Mouse (Mus musculus) cerebral cortex, adult 2 months (tissue): ENCODE data around the gene Stxbp3.

ENCODE experiments used
- WGBS: fragments of 180-500 bp; shearing (Covaris S2); methylation state at CpG from one replicate; pipeline ENCODE4 v1.1.7; 2018; 5-methylcytosine and 5-hydroxymethylcytosine counted together

The Stxbp3 gene

DNA sequence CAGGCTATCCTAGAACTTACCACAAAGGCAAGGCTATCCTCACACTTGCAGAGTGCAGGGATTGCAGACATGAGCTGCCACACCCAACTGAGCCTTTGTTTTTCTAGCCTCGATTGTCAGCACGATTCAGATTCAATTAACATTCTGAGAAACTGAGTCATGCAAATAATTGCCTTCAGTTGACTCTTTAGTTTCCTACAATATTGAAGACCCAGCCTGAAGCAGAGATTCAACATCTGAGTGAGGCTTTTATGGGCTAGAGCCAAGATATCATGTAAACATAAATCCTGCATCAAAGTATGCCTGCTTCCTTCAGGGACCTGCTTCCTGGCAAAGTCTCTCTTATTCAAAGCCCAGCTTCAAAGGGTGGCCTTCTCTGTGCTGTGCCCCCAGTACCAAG, 76.6 kb downstream of the Stxbp3 start:
- WGBS, result 57% methylated on average over 2 of the region's 2 CpGs

- WGBS, result 52% methylated on average over 7 of the region's 7 CpGs
These were observed 77.7 kb downstream of the Stxbp3 start for GRCm38 (mm10) chr3:108762597-108763111.

DNA sequence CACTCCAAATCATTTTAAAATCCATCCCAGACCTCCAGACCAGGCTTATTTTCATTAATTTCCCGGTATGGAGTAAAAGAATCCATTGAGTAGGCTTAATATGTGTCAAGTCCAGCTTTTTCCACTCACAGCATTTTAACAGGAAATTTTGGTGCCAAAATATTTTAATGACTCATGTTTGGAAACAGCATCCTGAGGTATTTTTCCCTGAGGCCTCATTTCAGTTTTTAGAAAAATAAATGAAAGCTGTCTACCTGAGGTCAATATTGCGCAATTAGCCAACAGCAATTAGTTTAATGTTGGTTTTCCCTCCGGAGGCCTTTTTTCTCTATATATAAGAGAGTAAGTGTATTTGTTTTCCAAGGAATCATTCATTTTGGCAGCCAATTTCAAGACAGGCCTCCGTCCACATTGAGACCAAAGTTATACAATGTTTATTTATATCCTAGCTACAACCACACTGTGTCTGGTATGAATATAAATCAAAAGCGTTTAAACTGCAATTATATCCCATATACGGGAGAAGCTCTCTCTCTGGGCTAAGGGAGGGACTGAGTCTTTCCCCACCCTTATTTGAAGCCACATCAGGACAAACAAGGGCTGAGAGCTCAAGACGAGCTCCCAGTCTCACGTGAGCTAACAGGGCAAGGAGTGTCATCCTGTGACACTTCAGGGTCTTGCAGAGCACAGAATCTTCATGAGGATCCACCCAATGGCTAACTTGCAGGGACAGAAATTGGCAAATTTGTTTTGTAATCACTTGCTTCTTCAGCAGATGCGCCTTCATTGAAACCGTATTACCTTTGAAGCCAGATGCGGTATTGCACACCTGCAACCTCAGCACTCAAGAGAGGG, 80.5 kb downstream of the Stxbp3 start:
- WGBS, result 59% methylated on average over 11 of the region's 11 CpGs

DNA sequence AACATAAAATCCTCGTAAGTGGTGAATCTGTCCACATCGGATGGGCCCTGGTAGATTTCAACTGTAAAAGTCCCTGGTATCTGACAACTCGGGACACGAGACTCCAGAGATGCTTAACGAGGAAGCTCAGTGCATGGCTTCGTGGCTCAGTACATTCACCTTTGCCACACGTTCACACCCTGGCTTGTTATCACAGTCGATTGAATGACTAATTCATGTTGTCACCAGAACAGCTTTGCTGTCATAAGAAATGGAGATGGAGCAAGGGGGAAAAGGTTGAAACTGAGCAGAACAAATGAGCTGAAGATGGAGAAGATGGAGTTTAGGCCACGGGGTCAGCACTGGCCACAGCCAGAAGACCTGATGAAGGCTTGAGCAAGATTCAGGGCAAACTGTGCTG, 82.8 kb downstream of the Stxbp3 start:
- 78% methylated on average over 9 of the region's 9 CpGs for WGBS

DNA sequence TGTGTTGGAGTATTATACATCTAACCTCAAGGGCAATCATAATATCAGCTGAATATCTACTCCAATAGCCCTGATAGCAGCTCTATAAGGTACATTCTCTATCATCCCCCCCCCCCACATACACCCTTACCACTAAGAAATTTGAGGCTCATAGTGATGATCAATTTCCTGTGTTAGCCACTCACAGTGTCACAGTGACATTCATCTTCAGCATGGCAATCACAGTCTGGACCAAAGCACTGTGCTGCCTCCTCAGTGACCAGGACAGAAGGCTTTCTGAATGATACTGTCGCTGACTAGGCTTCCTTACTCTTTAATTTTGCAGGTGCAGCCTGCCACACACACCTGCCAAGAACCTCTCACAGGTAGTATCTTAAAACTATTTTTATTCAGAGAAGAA, 84.2 kb downstream of the Stxbp3 start:
- 94% methylated on average over 1 of the region's 1 CpGs for WGBS

DNA sequence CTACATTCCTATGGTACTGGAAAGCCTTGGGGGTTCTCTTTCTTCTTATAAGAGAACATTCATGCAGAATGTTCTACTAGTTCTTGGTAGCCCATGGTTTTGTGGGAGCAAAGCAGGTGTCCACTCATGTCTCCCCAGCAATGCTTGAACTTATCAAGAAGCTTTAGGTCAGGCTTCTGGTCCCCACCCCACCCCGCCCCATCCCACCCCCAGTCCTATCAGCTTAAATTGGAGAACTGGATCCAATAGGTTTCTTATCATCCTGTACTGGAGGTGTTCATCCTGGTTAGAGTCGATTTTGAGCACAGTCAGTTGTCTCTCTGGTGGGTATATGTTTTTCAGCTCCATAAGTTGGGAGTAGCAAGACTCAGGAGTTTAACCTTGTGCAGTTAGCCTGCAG, 84.8 kb downstream of the Stxbp3 start:
- 83% methylated on average over 2 of the region's 2 CpGs for WGBS

- WGBS, result 88% methylated on average over 1 of the region's 1 CpGs
These were observed 85.8 kb downstream of the Stxbp3 start for GRCm38 (mm10) chr3:108754541-108754940.

- WGBS, result 85% methylated on average over 6 of the region's 6 CpGs
These were observed 88.6 kb downstream of the Stxbp3 start for GRCm38 (mm10) chr3:108751691-108752090.

DNA sequence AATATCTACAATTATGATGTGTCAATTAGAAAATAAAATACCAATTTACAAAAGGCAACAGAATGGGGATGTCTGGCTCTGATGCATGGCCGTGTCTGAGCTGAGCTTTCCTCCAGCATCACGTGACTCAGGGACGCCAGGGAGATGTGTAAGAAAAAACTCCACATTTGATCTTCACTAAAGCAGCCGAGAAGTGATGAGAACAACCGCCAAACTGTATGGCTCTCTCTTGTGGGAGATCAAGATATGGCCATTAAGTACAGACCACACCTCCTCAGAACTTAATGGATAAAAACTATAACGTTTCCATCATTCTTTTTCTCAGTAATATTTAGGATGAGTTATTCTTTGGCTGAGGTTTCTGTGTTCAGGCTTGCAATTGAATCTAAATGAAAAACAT, 89.3 kb downstream of the Stxbp3 start:
- 68% methylated on average over 6 of the region's 6 CpGs for WGBS

GRCm38 (mm10) chr3:108744060-108744459, 96.3 kb downstream of the Stxbp3 start:
- 78% methylated on average over 4 of the region's 4 CpGs for WGBS
